Mouse (Mus musculus): ENCODE measurements at regions not wholly inside any gene's neighbourhood (a gene's known extent, or its start where the extent isn't known, plus 50 kb on each side); places are given as distances from the start of the nearest gene placed in this dataset.

- DNase-seq (ENCODE audit: low spot score in 2 of 2), result no peak
Observed at GRCm38 (mm10) chr3:38131176-38131886, 353.3 kb downstream of the Ankrd50 start.

DNA sequence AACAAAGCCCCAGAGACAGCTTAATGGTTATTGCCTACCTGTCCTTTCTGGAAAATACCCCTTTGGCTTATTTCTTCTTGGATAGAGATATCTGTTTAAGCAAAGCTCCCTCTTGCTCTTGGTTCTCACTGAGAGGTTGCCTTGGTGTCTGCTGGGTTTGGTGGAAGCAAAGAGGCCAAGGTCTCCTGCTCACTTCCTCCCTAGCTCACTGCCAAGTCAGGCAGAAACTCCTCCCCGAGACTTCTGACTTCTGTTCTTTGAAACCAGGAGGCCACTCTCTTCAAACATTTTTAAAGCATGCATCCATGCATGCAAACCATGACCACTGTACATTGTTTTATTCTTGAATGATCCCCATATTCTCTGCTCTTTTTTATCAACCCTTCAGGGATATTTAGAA lies 354.6 kb downstream of the Ankrd50 start:
- DNase-seq (ENCODE audit: low spot score in 2 of 2), result no peak

- DNase-seq (ENCODE audit: low spot score in 2 of 2), result no peak
Observed at GRCm38 (mm10) chr3:38129167-38129500, 355.5 kb downstream of the Ankrd50 start.

- DNase-seq (ENCODE audit: low spot score in 2 of 2), result no peak
Observed at GRCm38 (mm10) chr3:38128486-38129166, 356.0 kb downstream of the Ankrd50 start.

- no peak for DNase-seq (ENCODE audit: low spot score in 2 of 2)
Observed at GRCm38 (mm10) chr3:38116071-38116787, 368.4 kb downstream of the Ankrd50 start.

DNA sequence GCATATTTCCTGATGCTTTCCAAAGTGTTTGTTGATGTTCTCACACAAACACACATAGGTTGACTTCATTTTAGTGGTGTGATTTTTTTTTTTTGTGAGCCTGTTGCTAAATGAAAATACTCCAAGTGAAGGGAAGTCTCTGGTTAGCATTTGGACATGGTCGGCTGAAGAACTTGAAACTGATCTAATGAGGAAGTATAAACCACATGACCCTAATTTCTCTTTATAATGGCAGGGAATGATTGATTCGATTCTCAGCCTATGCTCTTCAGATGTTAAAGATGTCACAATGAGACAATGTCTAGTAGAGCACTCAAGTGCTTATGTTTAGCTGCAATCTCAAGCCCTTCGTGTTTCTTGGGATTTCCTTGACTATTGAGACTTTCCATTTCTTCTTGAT lies 372.1 kb downstream of the Ankrd50 start:
- no peak for DNase-seq (ENCODE audit: low spot score in 2 of 2)

DNA sequence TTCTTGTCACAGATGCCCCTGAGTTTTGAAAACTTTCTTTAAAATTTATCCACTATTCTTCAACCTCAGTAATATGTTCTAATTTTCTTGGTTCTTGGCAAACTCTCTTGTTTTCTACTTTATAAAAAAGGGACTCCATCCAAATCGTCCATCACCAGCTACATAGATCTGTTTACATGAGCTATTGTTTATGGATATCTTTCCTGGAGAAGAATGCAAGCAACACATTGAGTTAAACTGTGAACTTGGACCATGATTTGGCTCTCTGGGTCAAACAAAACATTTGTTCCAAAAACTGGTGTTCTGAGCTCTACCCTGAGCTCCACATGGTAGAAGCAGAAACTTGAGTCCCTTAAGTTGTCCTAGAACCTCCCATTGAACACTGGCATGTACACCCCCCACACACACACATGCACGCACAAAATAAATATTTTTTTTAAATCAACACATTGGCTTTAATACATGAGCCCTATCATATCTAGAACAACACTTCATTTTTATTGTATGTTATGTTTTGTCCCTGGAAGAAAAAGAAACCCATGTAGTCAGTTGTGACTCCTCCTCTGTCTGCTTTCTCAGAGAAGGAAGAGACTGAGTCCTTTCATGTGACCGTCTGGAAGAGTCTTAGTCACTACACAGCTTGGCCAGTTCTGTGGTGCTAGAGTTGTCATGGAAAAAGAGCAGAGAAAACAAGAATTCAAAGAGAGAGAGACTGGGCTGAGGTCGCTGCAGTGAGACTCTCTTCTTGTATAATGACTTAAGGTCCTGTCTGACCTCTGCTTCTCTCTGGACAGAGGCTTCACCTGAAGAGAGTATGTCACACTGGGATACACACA lies 379.4 kb downstream of the Ankrd50 start:
- DNase-seq (ENCODE audit: low spot score in 2 of 2), result no peak

- no peak for DNase-seq (ENCODE audit: low spot score in 2 of 2)
Observed at GRCm38 (mm10) chr3:38104418-38104817, 380.1 kb upstream of the Gm5148 start.

DNA sequence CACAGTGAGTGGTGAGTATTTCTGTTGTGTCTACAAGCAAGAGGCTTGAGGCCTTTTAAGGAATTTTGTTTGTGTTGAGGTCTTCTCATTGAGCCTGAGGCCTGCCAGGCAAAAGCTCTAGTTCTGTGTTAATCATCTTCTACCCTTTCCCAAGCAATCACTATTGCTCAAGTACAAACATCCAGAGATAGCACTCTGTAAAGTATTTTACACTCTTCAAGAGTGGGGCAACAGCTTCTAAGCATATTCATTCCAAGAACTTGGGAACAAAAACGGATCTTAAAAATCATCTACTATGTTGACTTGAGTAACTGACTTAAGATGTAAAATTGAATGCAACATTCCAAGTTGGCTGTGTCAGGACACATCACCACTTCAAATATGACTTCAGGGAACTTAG lies 378.7 kb upstream of the Gm5148 start:
- no peak for DNase-seq (ENCODE audit: low spot score in 2 of 2)

DNA sequence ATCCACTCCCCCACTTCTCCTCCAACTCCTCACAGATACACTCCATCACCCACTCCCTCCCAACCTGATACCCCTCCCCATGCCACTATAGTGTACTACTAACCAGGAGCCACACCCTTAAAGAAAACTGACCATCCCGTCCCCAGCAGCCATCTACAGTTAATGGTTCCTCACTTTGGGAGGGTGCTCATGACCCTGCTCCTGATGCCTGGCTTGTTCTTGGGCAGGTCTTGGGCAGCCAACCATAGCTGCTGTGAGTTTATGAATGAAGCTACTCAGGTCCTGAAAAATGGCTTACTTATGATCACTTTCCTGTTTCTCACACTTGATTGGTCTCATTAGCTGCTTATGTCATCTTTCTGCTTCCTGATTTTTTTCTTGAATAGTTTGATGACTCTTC lies 377.9 kb upstream of the Gm5148 start:
- DNase-seq (ENCODE audit: low spot score in 2 of 2), result no peak

GRCm38 (mm10) chr3:38094370-38094979 lies 370.2 kb upstream of the Gm5148 start:
- no peak for DNase-seq (ENCODE audit: low spot score in 2 of 2)

GRCm38 (mm10) chr3:38084548-38084947 lies 360.3 kb upstream of the Gm5148 start:
- no peak for DNase-seq (ENCODE audit: low spot score in 2 of 2)

GRCm38 (mm10) chr3:38082386-38082785 lies 358.1 kb upstream of the Gm5148 start:
- DNase-seq (ENCODE audit: low spot score in 2 of 2), result no peak

- DNase-seq (ENCODE audit: low spot score in 2 of 2), result no peak
Observed at GRCm38 (mm10) chr3:38076835-38077234, 352.5 kb upstream of the Gm5148 start.

GRCm38 (mm10) chr3:38073946-38074345 lies 349.7 kb upstream of the Gm5148 start:
- DNase-seq (ENCODE audit: low spot score in 2 of 2), result no peak

- no peak for DNase-seq (ENCODE audit: low spot score in 2 of 2)
Observed at GRCm38 (mm10) chr3:38055627-38056026, 331.3 kb upstream of the Gm5148 start.

DNA sequence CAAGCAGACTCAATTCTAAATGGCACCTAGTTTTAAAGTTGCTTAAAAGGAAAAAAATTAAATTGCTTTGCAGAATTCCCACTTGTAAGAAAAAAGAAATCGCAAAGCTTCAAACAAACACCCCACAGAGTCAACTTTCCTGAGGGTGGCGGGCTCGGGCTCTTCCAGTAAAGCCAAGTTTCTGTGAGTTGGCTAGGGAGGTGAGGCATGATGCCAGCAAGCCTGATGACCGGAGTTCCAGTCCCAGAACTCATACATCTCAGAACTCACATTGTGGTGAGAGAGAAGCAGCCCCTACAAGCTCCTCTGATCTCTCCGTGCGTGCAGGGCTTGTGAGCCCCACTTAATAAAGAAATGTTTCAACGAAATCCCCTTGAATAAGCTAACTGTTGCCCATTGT lies 328.7 kb upstream of the Gm5148 start:
- no peak for DNase-seq (ENCODE audit: low spot score in 2 of 2)

DNA sequence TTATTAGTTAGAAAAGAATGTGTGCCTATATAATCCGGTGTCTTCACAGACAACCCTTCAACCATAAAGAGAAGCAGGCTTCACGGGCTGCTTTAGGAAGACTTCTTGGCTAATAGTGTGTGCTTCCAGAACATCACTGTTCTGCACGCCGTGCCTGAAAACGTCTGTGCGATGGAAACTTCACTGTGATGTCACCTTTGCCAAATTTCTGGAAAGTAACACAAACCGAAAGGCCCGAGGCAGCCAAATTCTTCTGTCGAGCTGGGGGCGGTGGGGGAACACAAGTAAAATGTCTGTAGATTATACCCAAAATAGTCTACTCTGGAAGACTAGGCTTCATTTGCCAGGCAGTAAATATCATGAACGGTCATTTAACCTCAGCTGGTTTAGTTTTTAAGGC lies 327.5 kb upstream of the Gm5148 start:
- DNase-seq (ENCODE audit: low spot score in 2 of 2), result no peak

DNA sequence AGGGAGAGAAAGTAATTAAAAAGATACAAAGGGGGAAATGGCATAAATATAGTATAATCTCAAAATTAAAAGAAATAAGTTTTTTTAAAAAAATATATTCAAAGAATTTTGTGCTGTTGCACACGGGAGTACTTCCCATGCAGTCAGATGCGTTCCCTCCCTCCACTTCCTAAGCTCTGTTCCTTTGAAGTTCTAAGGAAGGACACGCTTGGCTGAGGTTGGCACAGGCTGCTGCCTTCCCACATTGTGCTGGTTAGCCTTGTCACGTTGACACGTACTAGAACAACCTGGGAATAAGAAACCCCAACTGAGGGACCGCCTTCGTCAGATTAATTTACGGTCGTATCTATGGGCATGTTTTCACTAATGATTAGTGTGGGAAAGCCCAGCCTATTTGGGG lies 326.6 kb upstream of the Gm5148 start:
- DNase-seq (ENCODE audit: low spot score in 2 of 2), result no peak

DNA sequence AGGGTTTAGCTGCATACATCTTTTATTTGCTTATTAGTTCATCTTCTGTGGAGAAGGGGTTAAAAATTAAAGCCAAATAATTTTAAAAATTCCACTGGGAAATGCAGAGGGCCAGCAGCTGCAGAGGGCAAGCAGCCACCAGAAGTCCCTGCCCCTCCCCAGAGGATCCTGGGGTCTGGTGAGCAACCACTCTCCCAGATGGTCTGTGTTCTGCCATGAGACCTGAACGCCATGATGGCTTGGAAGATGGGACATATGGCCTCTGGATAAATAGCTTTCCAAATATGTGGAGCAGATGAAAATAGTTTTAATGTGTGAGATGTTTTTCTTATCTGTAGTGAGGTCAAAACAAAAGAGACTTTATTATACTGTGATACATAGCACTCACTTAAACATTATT lies 326.1 kb upstream of the Gm5148 start:
- no peak for DNase-seq (ENCODE audit: low spot score in 2 of 2)

DNA sequence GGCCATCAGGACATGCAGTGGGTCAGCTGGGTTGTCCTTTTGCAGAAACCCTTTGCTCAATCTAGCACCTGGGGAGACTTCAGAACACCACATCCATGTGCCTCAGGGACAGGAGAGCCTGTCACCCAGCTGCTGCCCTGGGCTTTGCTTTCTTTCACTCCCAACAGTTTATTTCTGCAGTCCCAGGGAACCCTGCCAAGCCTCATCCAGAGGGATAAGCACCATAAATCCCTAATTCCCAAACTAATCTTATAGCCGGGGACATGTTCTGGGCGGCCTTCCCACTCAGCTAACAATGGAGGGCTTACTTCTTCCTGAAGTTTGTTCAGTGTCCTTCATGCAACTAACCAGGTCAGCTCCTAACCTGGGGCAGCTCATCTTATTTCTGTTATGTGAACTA lies 325.0 kb upstream of the Gm5148 start:
- DNase-seq (ENCODE audit: low spot score in 2 of 2), result no peak

DNA sequence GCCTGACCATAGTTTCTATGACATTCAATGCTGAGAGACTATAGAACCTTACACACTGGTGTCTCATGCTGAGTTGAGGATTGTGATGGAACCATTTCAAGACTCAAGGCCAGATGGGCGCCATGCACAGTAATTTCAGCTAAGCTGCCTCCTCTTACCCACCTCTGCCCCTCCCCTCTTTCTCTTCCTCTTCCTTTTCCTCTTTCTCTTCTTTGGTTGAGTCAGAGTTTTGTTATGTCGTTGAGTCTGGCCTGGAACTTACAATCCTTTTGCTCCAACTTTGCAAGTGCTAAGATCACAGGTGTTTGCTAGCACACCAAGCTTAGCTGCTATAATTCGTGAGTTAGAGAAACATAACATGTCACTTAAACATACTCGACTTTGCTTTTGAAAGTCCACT lies 323.2 kb upstream of the Gm5148 start:
- DNase-seq (ENCODE audit: low spot score in 2 of 2), result no peak

Measured in spleen, postnatal 14 days (tissue).